Mouse (Mus musculus) heart, adult 2 months (tissue): ENCODE measurements around the gene Ttc9b. TPM values are rescaled to one million over a fixed set of nuclear protein-coding genes. Genes with fewer than 3 reads are reported as not detected.
A peak's percentile ranks its signal among the peaks of the same experiment; 100 is the strongest.

Experiments
- DNase-seq, 2 experiments: peaks; one replicate each; pipeline ENCODE4 v3.0.0; 2021
- H3K27ac ChIP-seq: fragments of 200-600 bp; 2 replicates; pipeline ENCODE4 v1.8.1; 2022
- H3K27me3 ChIP-seq: fragments of 200-500 bp; 2 replicates; pipeline ENCODE4 v1.6.1; 2012; ENCODE audit warnings: mild to moderate bottlenecking, low read length, inconsistent platforms, mixed read lengths; ENCODE audit not compliant: control insufficient read depth, insufficient read depth
- H3K36me3 ChIP-seq: fragments of 200-500 bp; 2 replicates; pipeline ENCODE4 v1.6.1; 2012; ENCODE audit warnings: low read length, inconsistent platforms; ENCODE audit not compliant: control insufficient read depth, insufficient read depth
- H3K4me1 ChIP-seq: fragments of 200-500 bp; 2 replicates; pipeline ENCODE4 v1.6.1; 2011; ENCODE audit warnings: low read length; ENCODE audit not compliant: control insufficient read depth, insufficient read depth
- H3K4me3 ChIP-seq: fragments of 200-600 bp; 2 replicates; pipeline ENCODE4 v1.8.1; 2022
- H3K79me2 ChIP-seq: fragments of 200-500 bp; replicated peaks from 2 replicates; pipeline ENCODE4 v1.6.1; 2012; ENCODE audit warnings: mild to moderate bottlenecking, inconsistent platforms, low read length, moderate library complexity, mixed read lengths; ENCODE audit not compliant: control insufficient read depth, insufficient read depth
- H3K9ac ChIP-seq: fragments of 200-500 bp; 2 replicates; pipeline ENCODE4 v1.6.1; 2012; ENCODE audit warnings: low read depth, mild to moderate bottlenecking, control low read depth, inconsistent platforms, low read length, mixed read lengths
- CTCF ChIP-seq: fragments of 200-600 bp; IDR thresholded peaks from 2 replicates; pipeline ENCODE4 v1.8.1; 2022; ENCODE audit warnings: antibody characterized with exemption, mild to moderate bottlenecking, moderate library complexity
- EP300 ChIP-seq: fragments of 200-500 bp; IDR thresholded peaks from 2 replicates; pipeline ENCODE4 v1.6.1; 2011; ENCODE audit warnings: low read depth, low read length, control low read depth; ENCODE audit not compliant: insufficient read depth
- POLR2A ChIP-seq: fragments of 200-500 bp; IDR thresholded peaks from 2 replicates; pipeline ENCODE4 v1.6.1; 2011; ENCODE audit warnings: mild to moderate bottlenecking, low read depth, low read length, control low read depth; ENCODE audit not compliant: insufficient read depth
- WGBS: fragments of 180-500 bp; shearing (Covaris S2); methylation state at CpG from one replicate; pipeline ENCODE4 v1.1.7; 2018; 5-methylcytosine and 5-hydroxymethylcytosine counted together
- intact Hi-C: fragments of 180-260 bp; cut with DNase I; formaldehyde crosslinking; loops from one replicate; pipeline ENCODE4 v1.15.1; 2025
- polyA plus RNA-seq: library from polyadenylated mRNA; depleted of rRNA; stranded (reverse); fragments of >200 nt; gene quantifications from 2 replicates; pipeline ENCODE4 v1.2.3, GENCODE M21; 2012
- total RNA-seq, 2 experiments: library from RNA; stranded (reverse); gene quantifications; 2 replicates each; pipeline ENCODE4 v1.2.3; 2021

Ttc9b gene
- total and polyA plus RNA-seq, 3 experiments = not detected

DNA sequence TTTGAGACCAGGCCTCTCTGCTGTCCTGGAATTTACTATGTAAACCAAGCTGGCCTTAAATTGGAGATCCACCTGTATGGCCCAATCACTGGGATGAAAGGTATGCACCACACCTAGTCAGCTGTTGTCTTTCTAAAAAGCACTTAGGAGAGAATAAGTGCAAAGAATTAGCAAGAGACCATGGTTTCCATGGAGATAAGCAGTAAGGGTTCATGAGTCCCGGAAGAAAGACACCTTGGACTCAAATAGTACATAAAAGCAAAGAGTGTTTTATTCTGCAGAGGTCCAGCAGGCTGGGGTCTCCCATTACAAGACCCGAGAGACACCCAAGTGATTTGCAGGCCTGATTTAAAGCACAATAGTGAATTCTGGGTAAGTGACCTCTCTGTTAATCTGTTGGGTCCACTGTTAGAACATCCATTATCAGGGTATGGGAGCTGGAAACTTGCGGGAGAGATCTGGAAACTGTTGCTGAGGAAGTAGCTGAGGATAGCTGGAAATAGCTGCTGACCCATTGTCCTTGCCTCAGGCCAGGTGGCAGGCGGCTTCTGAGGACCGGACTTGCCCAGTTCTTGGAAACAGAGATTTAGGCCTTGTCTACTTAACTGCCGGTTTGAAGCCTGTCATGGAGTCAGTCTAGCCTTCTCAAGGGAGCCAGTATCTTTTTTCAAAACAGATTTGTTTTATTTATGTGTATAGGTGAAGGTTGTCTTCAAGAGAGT, 6.3 kb upstream of the Ttc9b start:
- no peak overlapping the region for H3K9ac ChIP-seq
- no peaks in the 10 kb centered on the region for H3K79me2 ChIP-seq
- H3K4me3 ChIP-seq = no peak overlapping the region
- H3K36me3 ChIP-seq = no peaks in the 10 kb centered on the region
- intact Hi-C loops = no loop called here
- no peak for DNase-seq
- no peaks in the 10 kb centered on the region for H3K4me1 ChIP-seq
- H3K27me3 ChIP-seq = no peaks in the 10 kb centered on the region
- WGBS = 65% methylated on average over 6 of the region's 6 CpGs
- no peak for TF ChIP-seq CTCF
- TF ChIP-seq POLR2A = no peak
- TF ChIP-seq EP300 = no peak
- H3K27ac ChIP-seq = no peak overlapping the region

DNA sequence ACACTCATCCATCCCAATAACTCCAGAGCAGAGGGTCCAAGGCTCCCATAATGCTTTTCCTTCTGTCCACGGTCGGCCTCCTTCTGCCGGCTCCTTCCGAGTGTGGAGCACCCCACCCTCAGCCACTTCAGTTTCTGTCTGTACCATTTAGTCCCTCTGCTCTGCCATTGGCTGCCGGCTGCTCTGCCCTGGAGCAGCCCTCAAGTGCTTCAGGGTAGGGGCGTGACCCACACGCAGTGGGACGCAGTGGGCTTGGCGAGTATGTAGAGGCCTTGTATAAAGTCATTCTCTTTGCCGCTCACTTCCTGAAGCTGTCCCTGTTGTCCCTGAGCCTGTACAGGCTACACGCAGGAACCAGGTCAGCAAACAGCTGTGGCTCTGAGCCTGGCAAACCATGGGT, 4.0 kb upstream of the Ttc9b start:
- no peak overlapping the region for H3K9ac ChIP-seq
- DNase-seq = no peak
- no peak overlapping the region for H3K4me3 ChIP-seq
- no peak for TF ChIP-seq POLR2A
- no peak for TF ChIP-seq EP300
- no peak for TF ChIP-seq CTCF
- intact Hi-C loops = loop anchor here (5.0 kb wide), 1 partner anchor 78 kb away; no protein-coding TSS in a partner anchor
- no peaks in the 10 kb centered on the region; the same call in 1 of the 2 replicates for H3K27me3 ChIP-seq
- H3K27ac ChIP-seq = no peak overlapping the region
- 76% methylated on average over 11 of the region's 11 CpGs for WGBS
- no peaks in the 10 kb centered on the region for H3K36me3 ChIP-seq
- H3K79me2 ChIP-seq = no peaks in the 10 kb centered on the region
- H3K4me1 ChIP-seq = no peaks in the 10 kb centered on the region

DNA sequence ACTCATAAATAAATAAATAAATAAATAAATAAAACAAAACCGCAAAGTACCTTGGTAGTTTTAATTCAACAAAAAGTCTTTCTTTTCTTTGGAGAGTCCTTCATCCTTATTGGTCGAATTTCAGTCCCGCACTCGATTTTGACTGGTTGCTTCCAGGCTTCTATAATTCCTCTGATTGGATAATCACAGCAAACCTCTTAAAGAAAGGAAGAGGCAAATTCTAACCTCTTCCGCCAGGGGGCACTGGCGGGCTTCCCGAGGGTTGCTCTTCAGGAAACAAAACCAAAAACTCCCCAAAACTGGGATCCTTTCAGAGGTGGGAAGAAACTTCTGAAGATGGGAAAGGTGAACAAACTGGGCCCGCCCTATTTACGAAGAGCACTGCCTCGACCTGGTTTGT, 2.8 kb upstream of the Ttc9b start:
- TF ChIP-seq EP300 (no peak), POLR2A (no peak), CTCF (peak; percentile 95)
- H3K79me2 ChIP-seq = no peaks in the 10 kb centered on the region
- whole genome bisulfite sequencing = 4% methylated on average over 10 of the region's 10 CpGs
- no peaks in the 10 kb centered on the region for H3K4me1 ChIP-seq
- H3K27me3 ChIP-seq = no peaks in the 10 kb centered on the region; the same call in 1 of the 2 replicates
- no peak overlapping the region for H3K9ac ChIP-seq
- H3K27ac ChIP-seq = no peak overlapping the region
- peak; percentile 58 to 75 for DNase-seq
- no peak overlapping the region for H3K4me3 ChIP-seq
- no peaks in the 10 kb centered on the region for H3K36me3 ChIP-seq
- intact Hi-C loops = loop anchor here (1.0 to 5.0 kb wide), 2 partner anchors 34 to 76 kb away; no protein-coding TSS in a partner anchor

- Histone ChIP-seq H3K79me2 (no peaks in the 10 kb centered on the region), H3K36me3 (no peaks in the 10 kb centered on the region), H3K27ac (no peak overlapping the region), H3K4me1 (no peaks in the 10 kb centered on the region), H3K9ac (no peak overlapping the region), H3K27me3 (no peaks in the 10 kb centered on the region; the same call in 1 of the 2 replicates), H3K4me3 (no peak overlapping the region)
- intact Hi-C loops = loop anchor here (5.0 kb wide), 1 partner anchor 73 kb away; no protein-coding TSS in a partner anchor
- WGBS = 55% methylated on average over 20 of the region's 20 CpGs
- no peak for DNase-seq
- TF ChIP-seq EP300 = no peak
- TF ChIP-seq CTCF = peak; percentile 72
Measured at GRCm38 (mm10) chr7:27654607-27655276, 1.0 kb downstream of the Ttc9b start.

DNA sequence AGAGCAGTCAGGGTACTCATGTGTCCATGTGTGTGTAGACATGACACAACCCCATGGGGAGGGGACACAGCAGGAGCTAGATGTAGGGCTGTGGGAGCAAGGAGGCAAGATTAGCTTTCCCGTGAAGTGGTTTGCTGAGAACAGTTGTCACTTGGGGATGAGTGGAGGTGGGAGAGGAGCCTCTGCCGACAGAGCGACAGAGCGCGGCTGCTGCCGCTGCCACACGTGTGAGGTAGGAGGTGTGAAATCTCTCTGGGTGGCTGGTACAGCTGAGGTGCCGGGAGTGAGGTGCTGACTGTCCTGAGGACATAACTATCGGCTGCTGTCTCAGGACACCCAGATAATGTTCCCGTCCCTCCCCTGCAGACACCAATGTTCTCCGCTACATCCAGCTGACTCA, 1.8 kb downstream of the Ttc9b start:
- WGBS = 24% methylated on average over 11 of the region's 11 CpGs
- intact Hi-C loops = no loop called here

DNA sequence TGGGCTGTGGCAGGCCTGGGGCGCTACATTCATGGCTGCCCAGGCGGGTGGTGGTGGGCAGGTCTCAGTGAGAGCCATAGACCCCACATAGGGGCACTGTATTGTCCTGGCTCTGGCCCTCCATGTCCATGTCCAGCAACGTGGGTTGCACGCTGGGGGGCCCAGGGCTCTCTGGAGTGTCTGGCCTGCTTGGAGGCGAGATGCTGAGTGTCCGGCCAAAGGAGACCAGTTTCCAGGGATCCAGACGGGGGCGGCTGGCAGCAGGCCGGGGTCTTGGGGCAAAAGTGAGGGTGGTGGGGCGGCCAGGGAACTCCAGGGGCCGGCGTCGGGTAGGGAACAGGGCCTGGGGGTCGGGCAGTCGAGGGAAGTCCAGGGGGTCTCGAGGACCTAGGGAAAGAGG, 2.9 kb downstream of the Ttc9b start:
- intact Hi-C loops = no loop called here
- DNase-seq = no peak
- Histone ChIP-seq H3K4me3 (no peak overlapping the region), H3K9ac (no peak overlapping the region), H3K79me2 (no peaks in the 10 kb centered on the region), H3K27ac (no peak overlapping the region), H3K4me1 (no peaks in the 10 kb centered on the region), H3K36me3 (no peaks in the 10 kb centered on the region), H3K27me3 (no peaks in the 10 kb centered on the region; the same call in 1 of the 2 replicates)
- TF ChIP-seq EP300 (no peak), POLR2A (no peak)
- 87% methylated on average over 16 of the region's 16 CpGs for WGBS

More for the DNA sequence above, 1.8 kb downstream of the Ttc9b start:
- TF ChIP-seq EP300 = no peak
- no peak for TF ChIP-seq CTCF
- TF ChIP-seq POLR2A = no peak
- Histone ChIP-seq H3K4me1 (no peaks in the 10 kb centered on the region), H3K9ac (no peak overlapping the region), H3K27ac (no peak overlapping the region), H3K36me3 (no peaks in the 10 kb centered on the region), H3K27me3 (no peaks in the 10 kb centered on the region; the same call in 1 of the 2 replicates), H3K4me3 (no peak overlapping the region), H3K79me2 (no peaks in the 10 kb centered on the region)
- no peak for DNase-seq
